Mouse (Mus musculus): ENCODE results near the gene Plekhg5. TPM values are rescaled to one million over a fixed set of nuclear protein-coding genes. Genes with fewer than 3 reads are reported as not detected.

The Plekhg5 gene
- polyA plus RNA-seq, 1 experiment, result 22.2 TPM

DNA sequence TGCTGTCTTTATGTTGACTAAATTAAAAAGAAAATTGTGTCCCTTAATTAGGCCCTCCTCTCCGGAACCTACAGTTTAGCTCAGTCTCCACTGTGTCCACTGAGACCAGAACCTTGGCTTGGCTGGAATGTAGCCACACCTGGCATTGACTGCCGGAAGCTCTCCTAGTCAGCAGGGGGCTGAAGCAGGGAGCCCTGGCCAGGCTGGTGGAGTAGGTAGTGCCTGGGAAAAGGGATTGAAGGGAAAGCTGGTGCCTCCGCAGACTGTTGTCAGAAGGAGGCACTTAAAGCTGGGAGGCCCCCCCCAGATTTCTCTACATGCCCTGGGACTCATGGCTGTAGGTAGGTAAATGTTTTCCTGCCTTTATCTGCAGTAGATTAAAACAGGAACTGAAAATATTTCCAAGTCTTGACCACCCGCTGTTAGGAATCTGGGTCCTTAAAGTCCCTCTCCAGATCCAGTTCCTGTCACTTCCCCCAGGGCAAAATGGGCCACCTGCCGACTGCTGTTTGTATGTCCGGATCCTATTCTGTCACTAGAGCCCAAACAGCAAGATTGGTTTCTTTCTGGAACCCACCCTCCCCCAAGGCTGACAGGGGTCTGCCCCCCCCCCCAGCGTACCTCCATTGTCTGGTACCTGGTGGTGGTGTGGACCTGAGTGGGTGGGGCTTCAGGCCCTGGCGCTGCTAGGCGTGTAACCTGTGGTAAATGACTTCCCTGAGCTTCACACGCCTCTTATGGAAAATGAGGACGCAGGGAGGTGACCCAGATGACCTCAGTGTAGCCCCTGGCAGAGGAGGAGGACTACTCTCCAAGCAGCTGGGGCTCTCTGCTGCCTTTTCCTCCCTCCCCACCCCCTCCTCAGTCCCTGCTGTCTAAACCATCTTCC, 25.9 kb downstream of the Plekhg5 start:
- DNase-seq, result peak; percentile 56
- Histone ChIP-seq H3K4me1 (ENCODE audit: control insufficient read depth, insufficient read depth, low read length) (no peaks in the 10 kb centered on the region; the same call in 1 of the 2 replicates), H3K4me3 (ENCODE audit: insufficient read depth, low read depth, low read length) (no peak overlapping the region), H3K27me3 (replicated peaks; ENCODE audit: control insufficient read depth, insufficient read depth, low read length) (no peaks in the 10 kb centered on the region), H3K27ac (ENCODE audit: insufficient read depth, low read depth, low read length) (no peak overlapping the region), H3K36me3 (ENCODE audit: control insufficient read depth, insufficient read depth, low read length) (no peaks in the 10 kb centered on the region)
- 50% methylated on average over 11 of the region's 11 CpGs for WGBS
- TF ChIP-seq CTCF (conservative IDR thresholded peaks at IDR 0.05; ENCODE audit: insufficient read depth, insufficient read length, low read depth, low read length) (no peak), POLR2A (IDR thresholded peaks at IDR 0.05; ENCODE audit: low read depth, low read length) (no peak)

DNA sequence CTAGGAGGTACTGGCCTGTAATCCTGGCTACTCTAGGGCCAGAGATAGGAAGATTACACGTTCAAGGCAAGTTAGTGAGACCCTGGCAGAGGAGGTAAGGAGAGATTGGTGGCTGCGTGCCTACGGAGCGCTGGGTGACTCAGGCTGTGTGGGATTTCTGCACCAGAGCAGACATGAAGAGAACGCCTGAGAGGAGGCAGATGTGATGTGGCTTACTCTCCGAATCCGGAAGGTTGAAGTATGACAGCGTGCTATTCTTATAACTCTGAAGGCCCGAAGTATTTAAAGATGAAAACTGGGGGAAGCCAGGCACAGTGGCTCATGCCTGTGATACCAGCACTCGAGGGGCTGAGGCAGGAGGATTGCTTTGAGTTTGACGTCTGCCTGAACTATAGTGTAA, 28.2 kb downstream of the Plekhg5 start:
- no peak for DNase-seq
- Histone ChIP-seq H3K36me3 (ENCODE audit: control insufficient read depth, insufficient read depth, low read length) (no peaks in the 10 kb centered on the region), H3K4me3 (ENCODE audit: insufficient read depth, low read depth, low read length) (no peak overlapping the region), H3K4me1 (ENCODE audit: control insufficient read depth, insufficient read depth, low read length) (no peaks in the 10 kb centered on the region; the same call in 1 of the 2 replicates), H3K27me3 (replicated peaks; ENCODE audit: control insufficient read depth, insufficient read depth, low read length) (no peaks in the 10 kb centered on the region), H3K27ac (ENCODE audit: insufficient read depth, low read depth, low read length) (no peak overlapping the region)
- 67% methylated on average over 11 of the region's 11 CpGs for WGBS
- TF ChIP-seq CTCF (conservative IDR thresholded peaks at IDR 0.05; ENCODE audit: insufficient read depth, insufficient read length, low read depth, low read length) (no peak), POLR2A (IDR thresholded peaks at IDR 0.05; ENCODE audit: low read depth, low read length) (no peak)

DNA sequence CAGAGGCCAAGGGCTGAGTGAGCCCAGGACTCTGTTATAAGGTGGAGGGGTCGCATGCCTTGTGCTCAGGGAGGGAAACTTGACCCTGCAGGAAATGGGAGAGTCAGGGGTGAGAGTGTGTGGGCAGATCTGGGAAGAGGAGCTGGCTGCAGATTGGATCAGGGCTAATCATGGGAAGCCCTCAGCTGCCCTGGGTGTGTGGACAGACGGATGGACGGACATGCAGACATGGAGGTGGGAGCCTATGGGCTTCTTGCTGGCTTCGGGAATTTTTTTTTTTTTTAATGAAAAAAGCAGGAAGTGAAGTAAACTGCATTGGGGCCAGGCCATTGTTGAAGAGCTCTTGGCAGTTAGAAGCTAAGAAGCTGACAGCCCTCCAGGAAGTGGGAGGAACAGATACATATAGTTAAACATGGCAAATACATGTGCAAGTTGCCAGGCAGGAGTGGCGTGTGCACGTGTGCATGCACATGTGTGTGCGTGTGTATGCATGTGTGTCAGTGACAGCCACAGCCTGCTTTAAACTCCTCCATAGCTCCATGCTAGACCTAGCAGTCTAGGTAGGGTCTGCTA, 28.9 kb downstream of the Plekhg5 start:
- H3K36me3 ChIP-seq (ENCODE audit: control insufficient read depth, insufficient read depth, low read length), result no peaks in the 10 kb centered on the region; the same call in 1 of the 2 replicates
- no peak overlapping the region for H3K4me3 ChIP-seq (ENCODE audit: insufficient read depth, low read depth, low read length)
- TF ChIP-seq CTCF (conservative IDR thresholded peaks at IDR 0.05; ENCODE audit: insufficient read depth, insufficient read length, low read depth, low read length) (no peak), POLR2A (IDR thresholded peaks at IDR 0.05; ENCODE audit: low read depth, low read length) (no peak)

DNA sequence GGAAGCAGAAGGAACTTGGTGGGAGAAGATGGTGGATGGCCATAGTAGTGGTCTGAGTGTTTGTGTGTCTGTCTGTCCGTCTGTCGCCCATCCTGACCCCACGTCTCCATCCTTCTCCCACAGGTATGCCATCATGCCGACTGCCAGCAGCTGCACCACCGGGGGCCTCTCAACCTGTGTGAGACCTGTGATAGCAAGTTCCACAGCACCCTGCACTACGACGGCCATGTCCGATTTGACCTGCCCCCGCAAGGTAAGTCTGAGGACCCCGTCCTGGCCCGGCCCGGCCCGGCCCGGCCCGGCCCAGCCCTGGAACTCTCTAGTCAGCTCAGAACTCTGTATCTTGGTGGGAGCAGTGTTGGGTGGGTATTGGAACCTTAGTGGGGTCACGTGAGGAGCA, 29.6 kb downstream of the Plekhg5 start:
- H3K27ac ChIP-seq (ENCODE audit: insufficient read depth, low read depth, low read length), result no peak overlapping the region
- H3K36me3 ChIP-seq (ENCODE audit: control insufficient read depth, insufficient read depth, low read length), result no peaks in the 10 kb centered on the region; the same call in 1 of the 2 replicates
- no peaks in the 10 kb centered on the region; the same call in 1 of the 2 replicates for H3K4me1 ChIP-seq (ENCODE audit: control insufficient read depth, insufficient read depth, low read length)
- TF ChIP-seq POLR2A (IDR thresholded peaks at IDR 0.05; ENCODE audit: low read depth, low read length), result no peak
- no peak for TF ChIP-seq CTCF (conservative IDR thresholded peaks at IDR 0.05; ENCODE audit: insufficient read depth, insufficient read length, low read depth, low read length)
- H3K27me3 ChIP-seq (replicated peaks; ENCODE audit: control insufficient read depth, insufficient read depth, low read length), result no peaks in the 10 kb centered on the region
- no peak for DNase-seq
- H3K4me3 ChIP-seq (ENCODE audit: insufficient read depth, low read depth, low read length), result no peak overlapping the region
- 94% methylated on average over 16 of the region's 16 CpGs for WGBS

More for the DNA sequence above, 28.9 kb downstream of the Plekhg5 start:
- Histone ChIP-seq H3K27ac (ENCODE audit: insufficient read depth, low read depth, low read length) (no peak overlapping the region), H3K4me1 (ENCODE audit: control insufficient read depth, insufficient read depth, low read length) (no peaks in the 10 kb centered on the region; the same call in 1 of the 2 replicates), H3K27me3 (replicated peaks; ENCODE audit: control insufficient read depth, insufficient read depth, low read length) (no peaks in the 10 kb centered on the region)
- no peak for DNase-seq
- WGBS, result 53% methylated on average over 7 of the region's 7 CpGs

DNA sequence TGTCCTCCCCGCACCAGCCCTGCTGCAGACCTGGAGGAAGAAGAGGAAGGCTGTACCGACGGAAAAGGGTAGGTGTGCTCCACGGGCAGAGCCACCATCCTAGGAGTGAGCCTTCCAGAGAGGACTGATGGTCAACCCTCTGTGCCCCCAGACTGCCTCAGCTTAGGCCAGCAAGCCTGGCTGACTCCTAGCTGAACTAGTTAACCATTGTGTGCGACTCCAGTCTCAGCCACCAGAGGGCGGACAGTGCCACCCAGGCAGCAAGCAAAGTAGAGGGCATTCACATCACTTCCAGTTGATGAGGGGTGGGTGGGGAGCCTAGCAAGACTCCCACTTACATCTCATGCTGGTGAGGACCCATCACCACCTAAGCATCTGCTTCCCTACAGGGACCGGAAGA, 30.7 kb downstream of the Plekhg5 start:
- TF ChIP-seq POLR2A (IDR thresholded peaks at IDR 0.05; ENCODE audit: low read depth, low read length), result no peak
- TF ChIP-seq CTCF (conservative IDR thresholded peaks at IDR 0.05; ENCODE audit: insufficient read depth, insufficient read length, low read depth, low read length), result peak; percentile 92
- Histone ChIP-seq H3K27me3 (replicated peaks; ENCODE audit: control insufficient read depth, insufficient read depth, low read length) (no peaks in the 10 kb centered on the region), H3K36me3 (ENCODE audit: control insufficient read depth, insufficient read depth, low read length) (no peaks in the 10 kb centered on the region; the same call in 1 of the 2 replicates), H3K4me3 (ENCODE audit: insufficient read depth, low read depth, low read length) (no peak overlapping the region), H3K4me1 (ENCODE audit: control insufficient read depth, insufficient read depth, low read length) (no peaks in the 10 kb centered on the region), H3K27ac (ENCODE audit: insufficient read depth, low read depth, low read length) (no peak overlapping the region)
- DNase-seq, result peak; percentile 86
- WGBS, result 40% methylated on average over 7 of the region's 7 CpGs

DNA sequence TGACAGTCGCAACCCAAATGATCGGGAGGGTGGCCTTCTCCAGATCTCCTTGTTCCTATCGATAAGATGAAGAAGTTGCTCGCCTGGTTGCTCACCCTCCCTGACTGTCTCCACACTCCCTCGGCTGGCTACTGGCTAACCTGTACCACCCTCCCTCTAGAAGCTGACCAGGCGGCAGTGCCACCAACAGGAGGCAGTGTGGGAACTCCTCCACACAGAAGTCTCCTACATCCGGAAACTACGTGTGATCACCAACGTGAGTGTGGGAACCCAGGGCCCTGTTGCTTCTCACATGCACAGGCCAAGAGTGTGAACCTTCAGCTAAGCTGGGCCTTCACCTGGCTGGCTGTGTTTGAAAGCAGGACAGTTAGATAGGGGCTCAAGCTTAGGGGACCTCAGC, 34.4 kb downstream of the Plekhg5 start:
- Histone ChIP-seq H3K4me1 (ENCODE audit: control insufficient read depth, insufficient read depth, low read length) (peaks cover 7% of the 10 kb centered on the region; the same call in 1 of the 2 replicates), H3K27ac (ENCODE audit: insufficient read depth, low read depth, low read length) (no peak overlapping the region), H3K4me3 (ENCODE audit: insufficient read depth, low read depth, low read length) (no peak overlapping the region), H3K27me3 (replicated peaks; ENCODE audit: control insufficient read depth, insufficient read depth, low read length) (no peaks in the 10 kb centered on the region), H3K36me3 (ENCODE audit: control insufficient read depth, insufficient read depth, low read length) (peaks cover 4% of the 10 kb centered on the region; the same call in 1 of the 2 replicates)
- 68% methylated on average over 9 of the region's 9 CpGs for WGBS
- DNase-seq, result peak; percentile 29
- TF ChIP-seq POLR2A (IDR thresholded peaks at IDR 0.05; ENCODE audit: low read depth, low read length), result no peak
- no peak; the same call in 1 of the 2 replicates for TF ChIP-seq CTCF (conservative IDR thresholded peaks at IDR 0.05; ENCODE audit: insufficient read depth, insufficient read length, low read depth, low read length)

DNA sequence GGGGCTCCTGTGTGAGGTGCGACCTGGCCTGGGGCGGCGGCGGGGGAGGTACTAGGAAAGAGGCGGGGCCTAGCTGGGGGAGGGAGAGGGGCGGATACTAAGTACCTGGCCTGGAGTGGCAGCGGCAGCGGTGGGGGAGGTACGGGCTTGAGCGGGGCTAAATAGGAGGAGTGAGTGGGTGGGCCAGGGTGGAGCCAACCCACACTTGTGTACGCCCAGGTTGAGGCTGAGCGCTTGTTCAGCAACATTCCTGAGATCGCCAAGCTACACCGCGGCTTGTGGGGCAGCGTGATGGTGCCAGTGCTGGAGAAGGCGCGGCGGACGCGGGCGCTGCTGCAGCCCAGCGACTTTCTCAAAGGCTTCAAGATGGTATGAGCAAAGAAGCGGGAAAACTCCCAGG, 35.2 kb downstream of the Plekhg5 start:
- H3K4me3 ChIP-seq (ENCODE audit: insufficient read depth, low read depth, low read length), result peak overlapping the region; percentile 53
- peak overlapping the region; percentile 83 for H3K27ac ChIP-seq (ENCODE audit: insufficient read depth, low read depth, low read length)
- H3K27me3 ChIP-seq (replicated peaks; ENCODE audit: control insufficient read depth, insufficient read depth, low read length), result no peaks in the 10 kb centered on the region
- DNase-seq, result peak; percentile 95
- WGBS, result 22% methylated on average over 24 of the region's 24 CpGs
- peaks cover 7% of the 10 kb centered on the region; the same call in 1 of the 2 replicates for H3K4me1 ChIP-seq (ENCODE audit: control insufficient read depth, insufficient read depth, low read length)
- peaks cover 4% of the 10 kb centered on the region; the same call in 1 of the 2 replicates for H3K36me3 ChIP-seq (ENCODE audit: control insufficient read depth, insufficient read depth, low read length)
- TF ChIP-seq CTCF (conservative IDR thresholded peaks at IDR 0.05; ENCODE audit: insufficient read depth, insufficient read length, low read depth, low read length) (no peak), POLR2A (IDR thresholded peaks at IDR 0.05; ENCODE audit: low read depth, low read length) (no peak)

All from kidney, adult 2 months (tissue).